Mouse (Mus musculus) thymus, postnatal 25 days (tissue): Measurements from ENCODE around the gene Crhr1.

Experiments
- DNase-seq: peaks from one replicate; pipeline ENCODE4 v3.0.0; 2022

Crhr1 gene

GRCm38 (mm10) chr11:104132580-104133441 lies at the start of gene Crhr1:
Gene Crhr1, plus strand, starts transcription at chr11:104132855.
- no peak for DNase-seq

DNA sequence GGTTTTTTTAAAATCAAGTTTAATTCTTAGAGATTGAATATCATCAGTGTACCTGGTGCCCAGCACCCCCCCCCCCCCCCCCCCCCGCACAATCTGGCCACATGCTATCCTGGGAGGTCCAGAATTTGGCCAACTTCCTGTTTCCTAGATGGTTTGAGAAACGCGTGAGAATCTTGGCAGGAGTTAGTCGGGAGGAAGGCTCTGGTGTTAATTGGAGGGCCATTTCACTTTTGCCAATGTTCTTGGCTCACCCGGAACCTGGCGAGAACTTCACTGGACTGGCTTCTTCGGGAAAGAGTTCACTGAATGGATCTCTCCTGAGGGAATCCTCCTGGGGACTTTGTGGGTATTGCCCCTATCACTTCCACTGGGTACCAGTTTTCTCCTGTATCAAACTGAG lies 49.4 kb upstream of the Crhr1 start:
- DNase-seq, result no peak

- no peak for DNase-seq
These were observed 48.9 kb upstream of the Crhr1 start for GRCm38 (mm10) chr11:104083716-104084115.

DNA sequence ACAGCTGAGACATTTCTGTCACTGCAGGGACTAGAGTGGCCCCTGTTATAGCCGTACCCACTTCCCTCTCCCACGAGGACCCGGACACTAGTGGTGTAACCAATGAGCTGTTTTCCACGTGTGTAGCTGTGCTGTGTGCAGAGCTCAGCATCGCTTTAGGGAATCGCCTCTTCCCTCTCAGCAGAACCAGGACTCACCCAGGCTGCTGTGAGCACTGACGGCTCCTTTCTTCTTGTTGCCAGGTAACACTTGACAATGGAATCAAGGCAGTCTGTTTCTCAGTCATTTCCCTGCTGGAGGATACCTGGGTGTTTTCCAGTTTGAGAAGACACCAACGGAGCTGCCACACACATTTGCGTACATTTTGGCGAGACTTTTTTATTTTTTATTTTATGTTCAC lies 44.1 kb upstream of the Crhr1 start:
- no peak for DNase-seq

DNA sequence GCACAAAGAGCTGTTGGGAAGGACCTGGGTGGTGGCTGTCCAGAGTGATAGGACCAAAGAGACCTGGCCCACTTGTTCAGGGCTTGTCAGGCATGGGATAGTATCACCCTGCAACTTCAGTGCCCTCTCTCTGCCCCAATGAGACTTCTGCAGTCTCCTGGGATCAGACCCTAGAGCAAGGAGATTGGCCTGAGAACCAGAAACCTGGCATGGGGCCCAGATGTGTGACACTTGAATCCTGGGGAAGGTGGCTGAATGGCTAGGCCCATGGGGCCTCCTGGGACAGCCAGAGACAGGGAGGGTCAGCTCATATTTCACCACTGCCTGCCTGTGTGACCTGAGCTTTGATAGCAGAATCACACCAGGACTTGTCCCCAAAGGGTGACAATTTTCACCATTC lies 41.9 kb upstream of the Crhr1 start:
- DNase-seq, result no peak

DNA sequence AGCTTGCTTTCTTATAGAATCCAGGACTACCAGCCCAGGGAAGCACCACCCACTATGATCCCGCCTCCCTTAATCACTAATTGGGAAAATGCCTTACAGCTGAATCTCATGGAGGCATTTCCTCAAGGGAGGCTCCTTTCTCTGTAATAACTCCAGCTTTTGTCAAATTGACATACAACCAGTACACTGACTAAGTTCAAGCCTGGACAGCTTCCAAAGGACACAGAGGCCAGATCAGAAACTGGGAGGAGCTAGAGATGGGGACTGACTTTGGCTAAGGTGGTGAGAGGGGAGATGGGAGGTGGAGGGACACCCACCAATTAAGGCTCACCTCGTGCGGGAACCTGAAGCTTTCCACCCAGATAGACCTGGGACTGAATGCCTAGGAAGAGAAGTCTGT lies 37.5 kb upstream of the Crhr1 start:
- no peak for DNase-seq

DNA sequence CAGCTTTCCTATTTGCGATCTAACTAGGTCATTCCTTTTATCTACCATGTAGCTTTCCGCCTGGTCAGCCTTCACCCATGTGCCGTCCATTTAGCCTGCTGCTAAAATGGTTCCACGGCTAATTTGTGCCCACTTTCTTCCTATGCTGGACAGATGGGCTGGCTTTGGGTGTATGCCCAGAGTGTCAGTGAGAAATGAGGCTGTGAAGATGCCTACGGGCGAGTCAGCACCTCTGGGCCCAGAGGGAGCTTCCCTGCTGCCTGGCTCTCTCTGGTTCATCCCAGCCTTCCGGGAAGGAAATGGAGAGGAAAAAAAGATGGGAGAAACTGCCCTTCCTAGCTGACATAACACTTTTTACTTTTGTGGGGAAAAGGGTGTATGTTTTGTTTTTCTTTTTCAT lies 36.1 kb upstream of the Crhr1 start:
- no peak for DNase-seq

GRCm38 (mm10) chr11:104099542-104099941 lies 33.1 kb upstream of the Crhr1 start:
- DNase-seq, result no peak

DNA sequence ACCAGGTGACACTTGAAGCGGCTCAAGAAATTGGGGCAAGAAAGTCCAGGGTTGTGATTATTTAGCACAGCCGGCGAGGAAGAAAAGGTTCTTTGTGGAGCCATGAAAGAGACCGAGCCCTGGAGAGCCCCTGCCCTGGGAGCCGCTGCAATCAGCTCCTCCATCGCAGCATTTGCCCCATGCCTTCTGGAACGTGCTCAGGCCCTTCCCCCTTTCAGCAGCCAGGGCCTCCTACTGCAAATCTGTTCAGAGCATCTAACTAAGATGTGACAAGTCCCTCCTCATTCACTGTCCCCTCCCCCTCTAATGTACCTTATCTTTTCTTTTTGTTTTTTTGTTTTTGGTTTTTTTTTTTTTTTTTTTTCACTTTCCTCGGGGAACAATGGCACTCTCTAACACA lies 30.0 kb upstream of the Crhr1 start:
- DNase-seq, result no peak

DNA sequence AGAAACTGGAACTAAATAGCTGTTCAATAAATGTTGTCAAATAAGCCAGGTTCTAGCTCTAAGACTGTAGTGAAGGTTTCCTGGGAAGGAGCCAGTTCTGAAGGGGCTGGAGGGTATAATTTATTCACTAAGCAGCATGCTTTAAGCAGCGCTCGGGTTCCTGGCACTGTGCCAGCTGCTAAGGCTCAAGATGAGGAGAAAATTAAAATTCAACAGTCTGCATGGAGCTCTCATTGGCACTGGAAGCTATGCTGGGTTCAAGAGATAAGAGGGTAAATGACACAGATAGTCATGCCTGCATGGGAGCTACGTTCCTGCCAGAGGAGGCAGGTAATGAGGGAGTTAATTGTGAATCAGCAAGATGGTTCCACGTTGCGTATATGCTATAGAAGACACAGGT lies 26.3 kb upstream of the Crhr1 start:
- DNase-seq, result no peak

- DNase-seq, result no peak
These were observed 25.7 kb upstream of the Crhr1 start for GRCm38 (mm10) chr11:104106969-104107368.

- no peak for DNase-seq
These were observed 22.3 kb upstream of the Crhr1 start for GRCm38 (mm10) chr11:104110366-104110765.

DNA sequence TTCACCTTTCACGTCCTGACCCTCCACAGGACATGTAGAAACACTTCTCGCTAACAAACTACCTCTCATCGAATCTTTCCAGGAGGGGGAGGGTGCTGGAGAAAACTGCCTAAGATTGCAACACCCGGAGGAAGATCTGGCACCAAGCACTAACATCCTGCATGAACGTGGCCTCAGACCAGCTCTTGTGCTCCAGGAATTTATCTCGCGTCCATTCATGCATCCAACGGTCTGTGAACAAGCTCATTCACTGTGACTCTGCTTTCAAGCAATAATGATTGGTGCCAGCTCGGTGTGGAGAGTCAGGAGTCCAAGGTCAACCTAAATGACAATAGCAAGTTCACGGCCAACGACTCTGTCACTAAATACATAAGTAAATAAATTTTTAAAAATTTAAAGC lies 20.8 kb upstream of the Crhr1 start:
- DNase-seq, result no peak

GRCm38 (mm10) chr11:104113699-104114098 lies 19.0 kb upstream of the Crhr1 start:
- DNase-seq, result no peak

GRCm38 (mm10) chr11:104114690-104115089 lies 18.0 kb upstream of the Crhr1 start:
- peak; percentile 15 for DNase-seq

DNA sequence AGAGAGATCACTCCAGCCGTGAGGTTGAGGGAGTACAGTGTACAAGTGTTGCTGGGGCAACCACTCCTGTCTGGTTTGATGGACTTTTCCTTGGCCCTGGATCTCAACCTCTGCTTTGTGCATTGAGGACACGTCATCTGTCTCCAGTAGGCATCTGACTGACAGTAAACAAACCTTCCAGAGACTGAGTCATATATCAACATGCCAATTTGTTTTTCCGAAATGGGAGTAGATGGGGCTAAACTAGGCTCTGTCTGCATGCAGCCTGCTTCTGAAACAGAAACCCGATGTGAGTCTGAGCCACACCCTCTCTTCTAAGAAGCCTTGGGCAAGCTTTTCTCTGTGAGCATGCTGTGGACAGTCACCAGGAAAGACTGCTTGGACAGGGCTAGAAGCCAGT lies 14.3 kb upstream of the Crhr1 start:
- DNase-seq, result no peak

DNA sequence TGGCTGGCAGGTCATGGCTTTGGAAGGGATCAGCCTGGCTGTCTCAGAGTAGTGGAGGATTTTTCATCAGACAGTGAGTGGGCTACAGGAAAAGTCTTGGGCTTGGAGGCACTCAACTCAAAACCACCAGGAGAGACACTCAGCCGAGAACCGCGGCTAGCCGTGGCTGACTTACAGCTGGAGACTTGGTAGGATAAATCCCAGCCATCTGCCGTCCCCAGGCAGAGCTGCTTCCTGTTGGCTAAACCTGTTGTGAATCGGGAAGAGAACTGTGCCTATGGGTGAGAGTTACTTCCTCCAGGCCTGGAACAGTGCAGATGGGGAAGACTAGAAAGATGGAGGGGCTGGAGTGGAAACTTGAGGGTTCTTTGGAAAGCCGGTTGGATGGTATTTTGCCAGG lies 9.7 kb upstream of the Crhr1 start:
- no peak for DNase-seq

- DNase-seq, result no peak
These were observed 9.2 kb upstream of the Crhr1 start for GRCm38 (mm10) chr11:104123479-104123878.

DNA sequence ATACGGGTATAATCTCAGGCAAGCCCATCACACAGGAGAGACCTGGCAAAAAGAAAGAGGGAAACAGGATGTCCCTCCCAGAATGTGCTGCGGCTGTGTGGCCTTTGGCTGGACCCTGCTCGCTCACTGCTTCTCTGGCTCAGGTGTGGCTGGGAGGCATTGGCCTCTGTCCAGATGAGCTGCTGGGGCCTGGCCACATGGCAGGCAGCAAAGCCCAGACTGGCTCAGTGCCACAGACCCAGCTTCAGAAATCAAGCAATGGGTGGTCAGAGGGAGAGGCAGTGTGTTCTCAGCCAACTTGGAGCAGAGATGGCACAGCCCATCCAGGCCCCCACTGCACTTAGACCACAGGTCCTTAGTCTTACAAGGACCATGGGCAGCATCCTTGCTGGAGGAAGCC lies 8.1 kb upstream of the Crhr1 start:
- DNase-seq, result no peak

DNA sequence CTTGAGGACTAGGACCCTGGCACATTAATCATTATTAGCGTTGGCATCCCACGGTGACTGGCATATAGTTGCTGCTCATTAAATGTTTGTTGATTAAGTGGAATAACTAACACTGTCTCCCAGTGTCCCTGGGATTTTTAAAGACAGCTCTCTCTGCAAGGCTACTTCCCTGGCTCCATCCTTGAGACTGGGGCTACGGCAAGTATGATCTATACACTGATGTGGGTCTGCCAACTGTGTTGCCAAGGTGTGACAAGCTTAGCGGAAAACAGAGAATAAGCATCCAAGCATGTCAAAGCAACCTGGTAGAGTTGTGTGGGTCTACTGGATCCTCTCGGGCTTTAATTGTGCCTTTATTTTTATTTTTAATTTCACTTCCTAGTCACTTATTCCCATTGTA lies 3.2 kb upstream of the Crhr1 start:
- no peak for DNase-seq

DNA sequence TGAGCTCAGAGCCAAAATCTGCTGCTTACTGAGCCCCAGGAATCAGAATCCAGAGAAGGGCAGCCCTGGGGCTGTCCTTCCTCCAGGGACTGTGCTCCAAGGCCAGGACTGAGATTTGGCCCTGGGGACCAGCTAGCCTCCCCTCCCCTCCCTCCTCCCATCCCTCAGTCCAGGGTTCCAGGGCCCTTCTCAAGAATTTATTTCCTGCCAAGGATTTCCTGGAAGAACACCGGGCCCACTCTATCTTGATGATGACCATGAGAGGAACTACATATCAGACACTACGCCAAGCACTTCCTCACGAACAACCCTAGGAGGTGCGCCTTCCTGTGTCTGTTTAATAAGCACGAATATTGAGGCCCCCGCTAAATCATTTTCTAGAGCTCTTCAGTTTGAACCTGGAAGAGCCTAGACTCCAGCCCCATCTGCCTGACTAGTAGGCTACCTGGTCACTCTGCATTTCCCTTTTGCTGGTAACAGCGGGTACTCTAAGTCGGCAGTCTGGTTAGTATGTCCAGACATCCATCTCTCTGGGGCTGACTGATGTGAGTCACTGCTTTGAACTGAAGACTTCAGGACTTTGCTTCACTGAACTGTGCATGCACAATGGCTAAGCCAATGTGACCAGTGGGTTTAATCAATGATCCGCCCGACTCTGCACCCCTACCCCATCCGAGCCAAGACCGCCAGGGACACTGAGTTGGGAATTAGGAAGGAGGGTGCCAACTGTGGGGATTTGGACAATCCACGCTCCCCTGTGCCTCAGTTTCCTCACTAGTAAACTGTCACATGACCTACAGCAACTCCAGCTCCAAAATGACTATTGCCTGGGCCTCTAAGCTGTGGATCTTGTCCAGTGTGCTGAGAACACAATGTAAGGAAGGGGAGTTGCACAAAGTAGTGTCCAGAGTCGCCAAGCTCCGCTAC lies 1.7 kb upstream of the Crhr1 start:
- DNase-seq, result no peak

DNA sequence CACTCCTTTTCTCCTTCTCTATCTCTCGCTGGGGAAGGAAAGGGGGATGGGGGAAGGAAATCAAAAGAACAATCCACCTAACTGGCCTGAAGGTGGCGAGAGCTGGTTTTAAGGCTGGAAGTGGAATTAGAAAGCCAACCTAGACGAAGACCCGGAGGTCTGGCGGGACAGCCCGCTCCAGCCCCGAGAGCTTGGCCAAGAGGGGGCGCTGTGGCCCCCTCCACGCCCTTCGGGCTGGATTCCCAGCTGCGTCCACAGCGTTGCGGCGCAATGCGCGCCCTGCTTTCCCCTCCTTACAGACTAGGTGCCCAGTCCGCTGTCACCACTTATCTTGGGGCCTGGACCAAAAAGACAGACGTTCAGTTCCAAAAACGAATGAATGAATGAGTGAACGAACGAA lies 899 bp upstream of the Crhr1 start:
- DNase-seq, result no peak

GRCm38 (mm10) chr11:104133442-104133983 lies 858 bp downstream of the Crhr1 start:
- no peak for DNase-seq

DNA sequence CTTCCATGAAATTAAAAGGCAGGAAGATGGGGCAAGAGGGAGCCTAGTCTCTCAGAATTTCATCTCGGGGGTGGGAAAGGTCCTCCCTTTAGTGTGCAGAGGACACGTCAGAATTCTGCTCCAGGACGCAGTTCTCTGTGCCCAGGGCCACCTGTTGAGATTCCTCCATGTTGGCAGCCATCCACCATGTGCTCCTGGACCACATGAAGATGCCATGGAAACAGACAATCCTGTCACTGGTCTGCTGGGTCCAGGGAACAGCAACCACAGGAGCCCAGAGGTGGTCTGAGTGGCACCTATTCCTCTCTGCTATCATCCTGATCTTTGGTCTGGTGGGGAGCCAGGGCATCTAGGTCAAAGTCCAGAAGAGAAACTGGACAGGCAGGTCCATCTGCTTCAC lies 6.3 kb downstream of the Crhr1 start:
- no peak for DNase-seq
